Mouse (Mus musculus) mouse trophoblast stem cell (cell line): ENCODE results near the gene Rnf214.
"Not testable (repeated sequence)": the region's sequence is repeated elsewhere in the genome, so short reads cannot be mapped to it uniquely, and the experiment has no call there.

Experiments used
- in situ Hi-C, 2 experiments: fragments of 300-500 bp; cut with MseI, MboI; formaldehyde crosslinking; loops; 2 replicates in 1 of 2; 3 replicates in 1 of 2; pipeline ENCODE4 v1.15.1; 2025

Rnf214 gene

GRCm38 (mm10) chr9:45850528-45851155, 56.1 kb downstream of the Rnf214 start:
- in situ Hi-C loops: no loop called here

- in situ Hi-C loops: no loop called here
These were observed 56.9 kb downstream of the Rnf214 start for GRCm38 (mm10) chr9:45849528-45850408.

- in situ Hi-C loops: no loop called here
These were observed 59.7 kb downstream of the Rnf214 start for GRCm38 (mm10) chr9:45846891-45847460.

- in situ Hi-C loops: not testable (repeated sequence)
These were observed 60.5 kb downstream of the Rnf214 start for GRCm38 (mm10) chr9:45846176-45846575.

DNA sequence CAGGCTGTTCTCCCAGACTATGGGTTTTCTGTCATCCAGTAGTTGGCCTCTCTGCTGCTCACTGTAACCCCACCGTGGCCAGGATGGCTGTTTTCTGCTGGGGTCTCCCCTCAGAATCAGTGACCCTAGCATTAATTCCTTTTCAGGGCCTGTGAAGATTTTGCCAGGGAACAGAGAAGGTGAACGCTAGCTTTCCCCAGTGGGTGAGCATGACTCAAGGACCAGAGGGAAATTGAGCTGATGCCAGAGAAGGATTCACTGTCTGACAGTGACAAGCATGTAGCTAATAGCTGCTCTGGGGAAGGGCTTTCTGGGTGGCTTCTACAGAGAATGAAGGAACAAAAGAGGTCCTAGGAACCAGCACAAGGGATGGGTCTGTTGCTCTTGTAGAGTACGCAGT, 61.2 kb downstream of the Rnf214 start:
- in situ Hi-C loops: no loop called here

- in situ Hi-C loops: no loop called here
These were observed 62.9 kb downstream of the Rnf214 start for GRCm38 (mm10) chr9:45843780-45844179.

DNA sequence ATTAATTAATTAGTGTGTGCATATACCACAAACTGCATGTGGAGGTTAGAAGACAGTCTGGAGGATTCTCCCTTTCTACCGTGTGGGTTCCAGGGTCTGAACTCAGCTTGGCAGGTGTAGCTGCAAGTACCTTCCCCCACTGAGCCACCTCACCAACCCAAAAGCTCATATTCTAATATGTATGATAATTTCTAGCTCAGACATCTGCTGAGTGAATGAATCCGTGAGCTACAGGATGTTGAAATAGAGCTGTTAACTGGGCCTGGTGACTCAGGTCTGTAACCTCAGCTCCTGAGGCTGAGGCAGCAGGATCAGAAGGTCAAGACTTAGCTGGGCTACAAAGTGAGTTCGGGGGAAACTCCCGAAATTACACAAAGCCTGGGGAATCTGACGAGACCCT, 63.7 kb downstream of the Rnf214 start:
- in situ Hi-C loops: no loop called here

DNA sequence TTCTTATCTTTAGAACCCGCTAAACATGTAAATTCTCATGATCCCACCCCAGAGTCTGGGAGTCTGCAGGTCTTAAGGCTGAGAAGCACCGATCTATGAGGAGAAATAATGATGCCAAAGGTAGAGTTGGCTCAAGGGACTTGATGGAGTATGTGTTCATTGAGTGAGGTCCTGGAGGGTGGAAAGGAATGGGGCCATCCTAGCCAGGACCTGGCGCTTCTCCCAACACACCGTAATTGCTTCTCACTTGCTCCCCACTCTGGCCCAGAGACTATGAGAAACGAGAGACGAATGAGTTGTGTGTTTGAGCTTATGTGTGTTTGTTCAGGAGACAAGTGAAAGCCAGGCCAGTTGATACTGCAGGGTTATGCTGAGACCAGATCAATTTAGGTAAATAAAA, 65.3 kb downstream of the Rnf214 start:
- in situ Hi-C loops: no loop called here

- in situ Hi-C loops: no loop called here
These were observed 66.4 kb downstream of the Rnf214 start for GRCm38 (mm10) chr9:45840331-45840730.

DNA sequence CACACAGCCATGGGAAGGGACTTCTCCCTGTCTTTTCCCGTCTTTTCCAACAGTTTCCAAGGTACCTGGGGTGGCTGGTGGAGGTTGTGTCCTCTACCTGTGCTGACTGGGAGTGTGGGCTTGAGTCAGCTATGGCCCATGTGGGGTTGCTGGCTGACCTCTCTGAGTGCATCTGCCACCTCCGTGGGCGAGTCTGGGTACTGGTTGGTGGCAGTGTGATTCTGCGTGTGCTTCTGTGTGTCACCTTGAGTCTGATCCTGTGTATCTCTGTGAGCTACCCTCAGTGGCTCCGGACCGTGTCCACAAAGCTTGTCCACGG, 66.8 kb downstream of the Rnf214 start:
- in situ Hi-C loops: no loop called here

- in situ Hi-C loops: no loop called here
These were observed 67.4 kb downstream of the Rnf214 start for GRCm38 (mm10) chr9:45839139-45839981.

DNA sequence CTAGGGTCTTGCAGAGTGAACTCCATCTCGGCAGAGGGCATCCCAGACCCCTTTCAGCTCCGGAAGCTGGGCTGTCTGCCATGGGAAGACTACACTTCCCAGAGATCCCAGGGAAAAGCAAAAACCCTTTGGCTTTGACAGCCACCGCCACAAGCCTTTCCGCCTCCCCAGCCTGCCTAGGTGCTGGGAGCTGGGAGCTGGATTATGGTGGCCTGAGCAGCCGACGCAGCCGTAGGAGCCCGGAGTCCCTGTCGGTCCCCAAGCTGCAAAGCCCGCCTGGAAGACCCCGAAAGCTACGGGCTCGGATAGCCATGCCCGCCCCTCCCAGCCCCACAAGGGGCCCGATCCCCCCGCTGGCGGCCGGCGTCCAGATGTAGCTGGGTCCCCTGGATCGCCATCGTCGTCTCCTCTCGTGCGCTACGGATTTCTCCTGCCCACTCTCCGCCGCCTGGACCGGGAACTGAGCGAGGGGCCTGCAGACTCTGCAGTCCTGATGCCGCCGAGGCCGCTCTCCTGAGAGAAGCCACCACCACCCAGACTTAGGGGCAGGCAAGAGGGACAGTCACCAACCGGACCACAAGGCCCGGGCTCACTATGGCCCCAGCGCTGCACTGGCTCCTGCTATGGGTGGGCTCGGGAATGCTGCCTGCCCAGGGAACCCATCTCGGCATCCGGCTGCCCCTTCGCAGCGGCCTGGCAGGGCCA, 68.1 kb downstream of the Rnf214 start, which contains the start of gene Bace1:
Gene Bace1 (plus strand): TSS at position 147 of the 705 bp plus-strand sequence.
- in situ Hi-C loops: no loop called here

GRCm38 (mm10) chr9:45838069-45838433, 68.7 kb downstream of the Rnf214 start:
- in situ Hi-C loops: no loop called here

DNA sequence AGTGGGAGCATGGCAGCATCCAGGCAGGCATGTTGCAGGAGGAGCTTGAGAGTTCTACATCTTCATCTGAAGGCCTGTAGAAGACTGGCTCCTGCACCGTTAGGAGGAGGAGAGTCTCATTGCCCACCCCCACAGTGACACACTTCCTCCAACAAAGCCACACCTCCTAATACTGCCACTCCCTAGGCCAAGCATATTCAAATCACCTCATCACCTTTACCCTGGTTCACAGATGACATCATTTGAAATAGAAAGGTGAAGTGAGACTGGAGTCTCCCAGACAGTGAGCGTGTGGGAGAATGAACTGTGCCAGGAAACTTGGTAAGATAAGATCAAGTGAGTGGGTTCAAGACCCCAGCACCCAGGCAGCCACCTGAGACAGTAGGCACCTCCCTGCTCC, 73.2 kb downstream of the Rnf214 start:
- in situ Hi-C loops: no loop called here

DNA sequence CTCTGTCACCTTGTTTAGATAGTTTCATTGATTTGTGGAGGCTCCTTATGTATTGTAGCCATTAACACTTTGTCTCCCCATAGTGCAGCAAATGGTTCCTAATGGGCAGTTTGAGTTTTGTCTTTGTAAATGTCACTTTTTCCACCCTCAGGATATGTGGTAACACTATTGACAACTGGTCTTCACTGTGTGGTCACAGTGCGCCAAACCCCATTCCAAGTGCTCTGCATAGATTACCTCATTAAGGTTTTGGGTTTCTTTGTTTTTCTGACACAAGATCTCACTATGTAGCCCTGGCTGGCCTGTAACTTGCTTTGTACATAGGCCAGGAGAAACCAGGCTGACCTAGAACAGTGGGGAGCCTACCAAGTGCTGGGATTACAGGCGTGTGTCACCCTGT, 73.8 kb downstream of the Rnf214 start:
- in situ Hi-C loops: no loop called here

- in situ Hi-C loops: no loop called here
These were observed 77.6 kb downstream of the Rnf214 start for GRCm38 (mm10) chr9:45829107-45829506.

DNA sequence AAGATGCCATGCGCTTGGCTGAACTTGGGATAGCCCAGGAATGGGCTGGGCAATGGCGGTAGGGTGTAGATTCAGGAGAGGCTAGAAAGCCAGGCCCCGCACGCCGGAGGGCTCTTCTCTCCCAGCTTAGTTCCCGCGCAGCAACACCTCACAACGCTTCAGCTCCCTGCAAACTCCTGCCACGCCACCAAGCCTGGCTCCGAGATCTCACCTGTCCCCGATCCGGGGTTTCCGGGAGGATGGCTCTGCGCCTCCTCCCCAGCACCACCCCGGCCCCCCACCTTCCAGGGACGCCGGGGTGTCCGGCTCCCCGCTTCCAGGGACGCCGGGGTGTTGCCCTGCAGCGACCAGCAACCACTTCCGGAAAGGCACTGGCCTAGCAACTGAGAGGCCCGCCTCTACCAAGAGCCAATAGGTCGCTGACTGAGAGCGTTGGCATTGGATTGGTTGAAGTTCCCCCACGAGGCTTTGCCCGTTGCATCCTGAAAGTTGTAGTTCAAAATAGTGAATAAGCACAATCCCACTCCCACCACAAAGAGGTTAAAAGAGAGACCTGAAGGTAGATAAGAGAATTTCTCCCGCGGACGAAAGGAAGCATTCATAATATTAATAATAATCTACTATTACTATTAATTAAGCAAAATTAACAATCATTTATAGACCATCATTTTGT, 78.3 kb downstream of the Rnf214 start, which contains the start of gene Cep164:
Gene Cep164 (minus strand): TSS at position 401 of the 673 bp plus-strand sequence.
- in situ Hi-C loops: no loop called here

DNA sequence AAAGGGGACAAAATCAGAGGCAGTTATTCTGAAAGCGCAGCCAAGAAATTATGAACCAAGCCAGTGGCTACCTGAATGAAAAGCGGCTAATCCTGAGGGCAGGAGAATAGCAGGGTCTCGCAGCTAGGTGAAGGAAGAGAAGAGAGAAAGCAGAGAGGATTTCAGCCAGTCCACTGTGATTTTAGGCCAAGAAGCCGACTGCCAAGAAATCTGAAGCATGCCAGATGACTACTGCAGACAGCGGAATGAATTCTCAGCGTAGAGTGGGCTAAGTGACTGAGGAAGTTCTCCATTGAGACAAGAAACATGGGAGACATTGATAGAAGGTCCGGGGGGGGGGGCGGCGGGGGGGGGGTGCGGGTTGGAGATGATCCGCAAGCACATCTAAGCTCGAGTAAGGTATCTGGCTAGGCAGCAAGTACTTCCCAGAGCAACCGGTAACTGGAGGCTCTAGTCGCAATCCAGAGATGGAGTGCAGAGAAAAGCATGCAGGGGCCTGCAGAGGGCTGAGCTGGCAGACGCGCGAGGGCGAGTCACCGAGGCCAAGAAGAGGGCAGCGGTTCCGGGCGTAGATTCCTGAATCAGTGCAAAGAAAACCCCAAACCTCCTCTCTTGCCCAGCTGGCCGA, 78.9 kb downstream of the Rnf214 start:
- in situ Hi-C loops: no loop called here

- in situ Hi-C loops: no loop called here
These were observed 88.2 kb downstream of the Rnf214 start for GRCm38 (mm10) chr9:45818406-45819011.

GRCm38 (mm10) chr9:45815525-45815924, 91.2 kb downstream of the Rnf214 start:
- in situ Hi-C loops: no loop called here
